Mouse (Mus musculus) thymus, postnatal 0 days (tissue): Measurements from ENCODE around the gene Pigl. TPM values are rescaled to one million over a fixed set of nuclear protein-coding genes. Genes with fewer than 3 reads are reported as not detected.
A peak's percentile ranks its signal among the peaks of the same experiment; 100 is the strongest.

Experiments used
- DNase-seq: peaks from one replicate; pipeline ENCODE4 v3.0.0-alpha.2; 2015; ENCODE audit warnings: low spot score
- polyA plus RNA-seq: library from polyadenylated mRNA; unstranded; fragments of >200 nt; fragmentation: Nextera tagmentation; extraction: Ambion mirVana; gene quantifications from 2 replicates; pipeline ENCODE4 v1.2.1, GENCODE M21; 2015

Gene Pigl
- polyA plus RNA-seq, 1 experiment from 2014 or later = 6.8 TPM

- no peak for DNase-seq
These were observed 54.3 kb downstream of the Pigl start for GRCm38 (mm10) chr11:62512529-62513080.

- DNase-seq = no peak
These were observed 55.1 kb downstream of the Pigl start for GRCm38 (mm10) chr11:62513311-62513710.

GRCm38 (mm10) chr11:62518991-62519390 lies 60.7 kb downstream of the Pigl start:
- DNase-seq = no peak

- no peak for DNase-seq
These were observed 64.0 kb downstream of the Pigl start for GRCm38 (mm10) chr11:62522283-62522682.

- no peak for DNase-seq
These were observed 78.8 kb downstream of the Pigl start for GRCm38 (mm10) chr11:62537089-62537488.

- DNase-seq = no peak
These were observed 79.3 kb downstream of the Pigl start for GRCm38 (mm10) chr11:62537590-62537989.

- peak; percentile 33 for DNase-seq
These were observed 80.2 kb downstream of the Pigl start for GRCm38 (mm10) chr11:62538321-62539088.

- DNase-seq = peak; percentile 69
These were observed 81.0 kb downstream of the Pigl start, which contains the start of gene Cenpv for GRCm38 (mm10) chr11:62539089-62539890. TSS of gene Cenpv (minus strand) at chr11:62539261.

- DNase-seq = no peak
These were observed 81.9 kb downstream of the Pigl start for GRCm38 (mm10) chr11:62540167-62540566.

GRCm38 (mm10) chr11:62540969-62541368 lies 82.7 kb downstream of the Pigl start:
- DNase-seq = no peak

GRCm38 (mm10) chr11:62541581-62541980 lies 83.3 kb downstream of the Pigl start:
- DNase-seq = no peak

- DNase-seq = no peak
These were observed 85.7 kb downstream of the Pigl start for GRCm38 (mm10) chr11:62543991-62544390.

- DNase-seq = peak; percentile 28
These were observed 91.5 kb downstream of the Pigl start for GRCm38 (mm10) chr11:62549782-62550181.

- DNase-seq = peak; percentile 59
These were observed 92.0 kb downstream of the Pigl start for GRCm38 (mm10) chr11:62550227-62550685.

GRCm38 (mm10) chr11:62550727-62551225 lies 92.5 kb downstream of the Pigl start, which contains the start of gene Ubb:
TSS of gene Ubb (plus strand) at chr11:62551171.
- DNase-seq = peak; percentile 100

- peak; percentile 94 for DNase-seq
These were observed 93.2 kb downstream of the Pigl start for GRCm38 (mm10) chr11:62551226-62552119.

- DNase-seq = no peak
These were observed 94.9 kb downstream of the Pigl start for GRCm38 (mm10) chr11:62553186-62553585.

GRCm38 (mm10) chr11:62553633-62554032 lies 95.4 kb downstream of the Pigl start:
- DNase-seq = no peak

- DNase-seq = no peak
These were observed 96.0 kb downstream of the Pigl start for GRCm38 (mm10) chr11:62554163-62554855.

GRCm38 (mm10) chr11:62554934-62555517 lies 96.8 kb downstream of the Pigl start:
- no peak for DNase-seq
